Mouse (Mus musculus) intestine, embryonic 16.5 days (tissue): ENCODE measurements at regions not wholly inside any gene's neighbourhood (a gene's known extent, or its start where the extent isn't known, plus 50 kb on each side); places are given as distances from the start of the nearest gene placed in this dataset.

Source experiments
- ATAC-seq: fragments of 200-750 bp; cut with Nextera tagmentation; 2 replicates; pipeline ENCODE4 v1.8.0; 2017; ENCODE audit warnings: moderate TSS enrichment, moderate library complexity
- H3K27ac ChIP-seq: fragments of 300-500 bp; sonication (generic); 2 replicates; pipeline ENCODE4 v1.5.1; 2014; ENCODE audit warnings: mild to moderate bottlenecking, low read length
- H3K27me3 ChIP-seq: fragments of 300-500 bp; sonication (generic); replicated peaks from 2 replicates; pipeline ENCODE4 v1.6.1; 2014; ENCODE audit warnings: low read length, control low read depth, mixed read lengths; ENCODE audit not compliant: control insufficient read depth, insufficient read depth
- H3K36me3 ChIP-seq: fragments of 300-500 bp; sonication (generic); 2 replicates; pipeline ENCODE4 v1.6.1; 2014; ENCODE audit warnings: low read length, control low read depth; ENCODE audit not compliant: control insufficient read depth, insufficient read depth
- H3K4me1 ChIP-seq: fragments of 300-500 bp; sonication (generic); 2 replicates; pipeline ENCODE4 v1.6.1; 2014; ENCODE audit warnings: low read length, control low read depth, mixed read lengths; ENCODE audit not compliant: control insufficient read depth, insufficient read depth
- H3K4me2 ChIP-seq: fragments of 300-500 bp; sonication (generic); 2 replicates; pipeline ENCODE4 v1.6.1; 2014; ENCODE audit warnings: low read depth, low read length, control low read depth
- H3K4me3 ChIP-seq: fragments of 300-500 bp; sonication (generic); 2 replicates; pipeline ENCODE4 v1.5.1; 2014; ENCODE audit warnings: mild to moderate bottlenecking, low read length
- H3K9ac ChIP-seq: fragments of 300-500 bp; sonication (generic); 2 replicates; pipeline ENCODE4 v1.6.1; 2014; ENCODE audit warnings: low read depth, low read length
- H3K9me3 ChIP-seq: fragments of 300-500 bp; sonication (generic); 2 replicates; pipeline ENCODE4 v1.6.1; 2016; ENCODE audit warnings: low read length, control low read depth; ENCODE audit not compliant: control insufficient read depth
- WGBS: fragments of 180-500 bp; shearing (Covaris S2); extraction: QIAGEN DNeasy Blood & Tissue Kit; methylation state at CpG from one replicate; pipeline ENCODE4 v1.1.7; 2014; 5-methylcytosine and 5-hydroxymethylcytosine counted together

DNA sequence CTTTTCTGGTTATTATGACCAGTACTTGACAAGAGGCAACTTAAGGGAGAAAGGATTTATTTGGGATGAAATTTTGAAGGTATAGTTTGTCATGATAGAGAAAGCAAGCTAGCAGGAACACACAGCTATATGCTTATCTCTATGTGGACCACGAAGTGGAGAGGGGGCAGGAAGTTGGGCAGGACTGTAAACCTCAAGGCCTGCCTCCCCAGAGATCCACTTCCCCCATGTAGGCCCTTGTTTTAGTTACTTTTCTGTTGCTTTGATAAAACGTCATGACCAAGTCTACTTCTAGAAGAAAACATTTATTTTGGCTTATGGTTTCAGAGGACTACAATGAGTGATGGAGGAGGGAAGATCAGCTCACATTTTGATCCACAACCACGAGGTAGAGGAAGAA is 90.3 kb upstream of the Id2 start:
- Histone ChIP-seq H3K27ac (no peak overlapping the region), H3K4me1 (peaks cover 16% of the 10 kb centered on the region), H3K9ac (no peak overlapping the region), H3K36me3 (no peaks in the 10 kb centered on the region), H3K9me3 (no peaks in the 10 kb centered on the region), H3K27me3 (no peaks in the 10 kb centered on the region), H3K4me2 (no peak overlapping the region), H3K4me3 (no peak overlapping the region)
- ATAC-seq: no peak
- 80% methylated on average over 3 of the region's 3 CpGs for WGBS

DNA sequence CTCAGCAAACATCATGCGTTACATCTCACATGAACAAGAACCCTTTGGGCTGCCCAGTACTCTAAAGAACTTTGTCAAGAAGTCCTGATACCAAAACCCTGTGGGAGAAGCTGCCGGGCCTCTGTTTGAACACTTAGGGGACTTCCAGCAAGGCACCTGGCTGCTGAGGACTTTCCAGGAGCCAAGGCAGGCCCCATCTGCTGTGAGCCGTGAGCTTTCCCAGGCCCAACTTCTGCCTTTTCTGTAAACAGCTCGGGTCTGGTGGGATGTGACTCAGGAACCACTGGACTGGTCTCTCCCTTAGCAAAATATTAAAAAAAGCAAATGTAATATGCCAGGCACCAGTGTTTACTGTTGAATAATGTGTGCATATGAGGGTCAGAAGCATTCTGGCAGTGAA is 85.7 kb upstream of the Id2 start:
- no peaks in the 10 kb centered on the region for H3K4me1 ChIP-seq
- no peak overlapping the region for H3K4me3 ChIP-seq
- no peak overlapping the region for H3K9ac ChIP-seq
- ATAC-seq: peak; percentile 53
- no peak overlapping the region for H3K27ac ChIP-seq
- H3K36me3 ChIP-seq: no peaks in the 10 kb centered on the region
- H3K9me3 ChIP-seq: no peaks in the 10 kb centered on the region
- H3K4me2 ChIP-seq: no peak overlapping the region
- 54% methylated on average over 4 of the region's 4 CpGs for WGBS
- H3K27me3 ChIP-seq: no peaks in the 10 kb centered on the region

DNA sequence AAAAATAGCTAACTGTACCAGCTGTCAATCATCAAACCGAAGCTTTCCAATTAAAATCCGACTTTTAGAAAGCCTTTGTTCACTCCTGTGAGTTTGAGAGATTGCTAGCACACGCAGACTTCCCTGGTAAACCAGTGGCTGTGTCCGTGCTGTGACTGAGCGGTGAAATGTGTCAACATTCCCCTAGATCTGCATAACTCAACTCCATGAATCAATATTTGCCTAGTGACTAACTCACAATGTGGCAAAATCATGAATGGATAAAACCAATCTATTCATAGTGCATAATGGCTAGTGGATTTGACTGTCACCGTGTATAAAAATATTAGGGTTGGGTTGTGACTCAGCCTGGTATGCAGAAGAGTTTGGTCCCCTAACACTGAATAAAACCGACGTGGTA is 84.4 kb upstream of the Id2 start:
- WGBS: 75% methylated on average over 8 of the region's 8 CpGs
- H3K9me3 ChIP-seq: no peaks in the 10 kb centered on the region
- no peaks in the 10 kb centered on the region for H3K27me3 ChIP-seq
- no peak overlapping the region for H3K4me2 ChIP-seq
- H3K9ac ChIP-seq: no peak overlapping the region
- no peak overlapping the region for H3K4me3 ChIP-seq
- ATAC-seq: no peak
- H3K27ac ChIP-seq: no peak overlapping the region
- 0 out of 2 replicates have a peak, but pooled peaks cover 2% of the 10 kb centered on the region for H3K4me1 ChIP-seq
- no peaks in the 10 kb centered on the region for H3K36me3 ChIP-seq

DNA sequence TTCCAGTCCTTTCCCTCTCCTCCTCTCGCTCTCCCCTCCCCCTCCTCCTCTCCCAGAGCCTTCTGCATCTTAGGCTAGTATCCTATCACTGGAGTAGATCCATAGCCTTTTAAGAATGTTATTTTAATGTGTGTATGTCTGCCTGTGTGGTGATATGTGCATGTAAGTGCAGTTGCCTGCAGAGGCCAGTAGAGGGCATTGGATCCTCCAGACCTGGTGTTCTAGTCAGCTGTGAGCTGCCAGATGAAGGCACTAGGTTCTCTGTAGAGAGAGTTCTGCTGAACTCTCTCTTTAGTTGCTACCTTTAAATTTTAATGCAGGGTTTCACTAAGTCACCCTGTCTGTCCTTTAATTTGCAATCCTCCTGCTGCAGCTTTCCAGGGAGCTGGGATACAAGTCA is 83.9 kb upstream of the Id2 start:
- Histone ChIP-seq H3K9ac (no peak overlapping the region), H3K36me3 (no peaks in the 10 kb centered on the region), H3K27me3 (no peaks in the 10 kb centered on the region), H3K4me3 (no peak overlapping the region), H3K4me2 (no peak overlapping the region), H3K4me1 (0 out of 2 replicates have a peak, but pooled peaks cover 2% of the 10 kb centered on the region), H3K9me3 (no peaks in the 10 kb centered on the region), H3K27ac (no peak overlapping the region)
- 100% methylated on average over 1 of the region's 1 CpGs for WGBS
- ATAC-seq: no peak

DNA sequence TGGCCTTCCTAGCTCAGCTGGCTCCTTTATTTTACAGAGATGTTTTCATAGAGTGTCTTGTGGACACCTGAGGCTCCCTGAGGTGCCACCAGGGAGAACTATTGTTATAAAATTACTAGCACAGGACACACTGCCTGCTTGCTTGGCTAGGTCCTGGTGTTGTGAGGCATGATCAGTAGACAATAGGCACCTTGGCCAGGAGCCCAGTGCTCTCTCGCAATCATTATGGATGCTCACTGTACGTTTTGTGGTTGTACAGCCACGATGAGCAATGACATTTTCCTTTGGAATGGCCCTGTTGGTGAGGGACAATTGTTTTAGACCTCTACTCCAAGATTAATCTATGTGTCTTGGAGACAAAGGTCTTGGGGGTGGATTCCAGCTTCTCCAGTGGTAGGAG is 83.3 kb upstream of the Id2 start:
- Histone ChIP-seq H3K4me2 (no peak overlapping the region), H3K4me3 (no peak overlapping the region), H3K4me1 (0 out of 2 replicates have a peak, but pooled peaks cover 2% of the 10 kb centered on the region), H3K27ac (no peak overlapping the region), H3K36me3 (no peaks in the 10 kb centered on the region), H3K9ac (no peak overlapping the region), H3K9me3 (no peaks in the 10 kb centered on the region), H3K27me3 (no peaks in the 10 kb centered on the region)
- 72% methylated on average over 3 of the region's 3 CpGs for WGBS
- no peak for ATAC-seq

DNA sequence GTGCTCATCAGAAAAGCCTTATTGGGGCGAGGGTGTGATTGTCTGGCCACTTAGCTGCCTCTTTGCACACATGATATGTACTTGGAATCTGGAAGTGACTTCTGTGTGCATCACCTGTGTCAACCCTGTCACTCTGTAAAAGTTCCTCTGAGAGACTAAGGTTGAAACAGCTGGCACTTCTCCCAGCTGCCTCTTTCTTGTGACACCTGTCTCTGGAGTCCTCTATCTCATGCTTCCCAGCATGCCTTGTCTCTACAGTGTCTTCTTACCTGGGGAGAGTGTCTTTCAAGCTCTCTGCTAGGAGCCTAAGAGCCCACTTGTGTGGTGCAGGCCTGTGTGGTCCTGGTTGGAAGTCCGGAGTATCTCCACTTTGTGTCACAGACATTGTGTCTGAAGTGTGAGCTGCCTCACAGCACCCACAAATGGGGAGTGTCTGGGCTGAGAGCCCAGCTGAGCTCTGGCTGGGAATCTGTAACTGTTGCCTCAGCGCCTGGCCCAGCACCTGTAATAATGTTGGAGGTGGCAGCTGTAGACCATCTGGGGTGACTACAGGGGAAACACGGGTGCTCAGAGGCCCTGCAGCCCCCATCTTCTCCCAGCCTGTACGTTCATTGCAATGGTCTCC is 81.7 kb upstream of the Id2 start:
- 0 out of 2 replicates have a peak, but pooled peaks cover 2% of the 10 kb centered on the region for H3K4me1 ChIP-seq
- H3K27me3 ChIP-seq: no peaks in the 10 kb centered on the region
- H3K9me3 ChIP-seq: no peaks in the 10 kb centered on the region
- 75% methylated on average over 5 of the region's 5 CpGs for WGBS
- no peak overlapping the region for H3K4me3 ChIP-seq
- H3K9ac ChIP-seq: no peak overlapping the region
- ATAC-seq: no peak
- no peak overlapping the region for H3K27ac ChIP-seq
- H3K36me3 ChIP-seq: no peaks in the 10 kb centered on the region
- no peak overlapping the region for H3K4me2 ChIP-seq

DNA sequence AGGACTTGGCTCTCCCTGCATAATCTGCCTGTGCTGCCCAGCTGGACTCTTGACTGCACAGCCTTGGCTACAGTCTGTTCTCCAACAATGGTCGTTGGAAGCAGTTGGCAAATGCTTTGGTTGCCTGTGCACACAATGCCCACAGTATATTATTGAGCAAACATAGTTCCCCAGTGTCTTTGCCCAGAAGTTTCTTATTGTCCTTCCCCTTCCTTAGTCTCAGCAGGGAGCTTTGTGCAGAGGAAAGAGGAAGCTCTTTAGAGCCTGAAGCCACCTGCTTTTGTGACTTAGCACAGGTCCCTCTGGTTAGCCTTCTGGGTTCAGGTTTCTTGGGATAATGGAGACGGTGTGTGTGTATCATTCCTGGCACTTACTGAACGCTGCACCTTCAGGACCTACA is 80.9 kb upstream of the Id2 start:
- Histone ChIP-seq H3K36me3 (no peaks in the 10 kb centered on the region), H3K27ac (no peak overlapping the region), H3K4me3 (no peak overlapping the region), H3K9ac (no peak overlapping the region), H3K9me3 (no peaks in the 10 kb centered on the region), H3K4me1 (0 out of 2 replicates have a peak, but pooled peaks cover 2% of the 10 kb centered on the region), H3K27me3 (no peaks in the 10 kb centered on the region), H3K4me2 (no peak overlapping the region)
- ATAC-seq: no peak
- WGBS: 74% methylated on average over 3 of the region's 3 CpGs

DNA sequence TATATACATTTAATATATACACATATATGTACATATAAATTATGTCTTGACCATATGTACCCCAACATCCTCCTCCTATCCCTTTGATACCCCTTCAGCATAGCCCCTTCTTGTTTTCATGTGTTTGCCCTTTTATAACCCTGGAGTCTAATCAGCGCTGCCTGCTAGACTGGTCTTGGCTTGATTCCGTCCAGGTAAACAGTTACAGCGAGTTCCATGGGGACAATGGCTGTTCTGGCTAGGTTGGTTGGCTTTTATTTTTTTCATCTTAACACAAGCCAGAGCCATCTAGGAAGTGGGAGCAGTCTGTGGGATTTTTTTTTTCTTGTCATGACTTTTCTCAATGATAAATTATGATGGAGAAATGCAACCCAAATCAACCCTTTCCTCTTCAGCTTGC is 79.6 kb upstream of the Id2 start:
- H3K27ac ChIP-seq: no peak overlapping the region
- H3K4me1 ChIP-seq: 0 out of 2 replicates have a peak, but pooled peaks cover 2% of the 10 kb centered on the region
- no peak overlapping the region for H3K9ac ChIP-seq
- H3K4me3 ChIP-seq: no peak overlapping the region
- no peaks in the 10 kb centered on the region for H3K27me3 ChIP-seq
- WGBS: 58% methylated on average over 3 of the region's 3 CpGs
- no peak for ATAC-seq
- no peaks in the 10 kb centered on the region for H3K9me3 ChIP-seq
- H3K4me2 ChIP-seq: no peak overlapping the region
- H3K36me3 ChIP-seq: no peaks in the 10 kb centered on the region

DNA sequence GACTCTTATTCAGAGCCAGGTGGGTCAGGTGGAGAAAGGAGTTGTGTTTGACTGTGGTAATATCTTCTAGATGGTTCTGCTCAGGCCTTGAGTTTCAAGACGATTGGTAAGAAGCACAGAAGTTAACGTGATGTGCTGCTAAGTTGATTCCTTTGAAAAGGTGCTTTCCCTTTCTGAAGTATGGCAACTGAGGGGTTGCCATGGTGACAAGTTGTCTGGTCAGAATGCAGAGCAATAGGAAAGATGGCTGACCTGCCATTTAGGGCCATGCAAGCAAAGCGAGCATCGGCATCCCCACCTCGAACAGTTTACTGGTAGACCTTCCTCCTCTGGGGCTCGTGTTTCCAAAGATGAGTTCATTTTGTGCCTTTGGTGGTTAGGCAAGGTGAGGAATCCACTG is 76.1 kb upstream of the Id2 start:
- no peaks in the 10 kb centered on the region for H3K9me3 ChIP-seq
- H3K9ac ChIP-seq: no peak overlapping the region
- no peak overlapping the region for H3K27ac ChIP-seq
- H3K4me2 ChIP-seq: no peak overlapping the region
- peaks cover 9% of the 10 kb centered on the region; the same call in 1 of the 2 replicates for H3K4me1 ChIP-seq
- no peak for ATAC-seq
- no peaks in the 10 kb centered on the region for H3K27me3 ChIP-seq
- H3K4me3 ChIP-seq: no peak overlapping the region
- no peaks in the 10 kb centered on the region for H3K36me3 ChIP-seq
- 77% methylated on average over 6 of the region's 6 CpGs for WGBS

DNA sequence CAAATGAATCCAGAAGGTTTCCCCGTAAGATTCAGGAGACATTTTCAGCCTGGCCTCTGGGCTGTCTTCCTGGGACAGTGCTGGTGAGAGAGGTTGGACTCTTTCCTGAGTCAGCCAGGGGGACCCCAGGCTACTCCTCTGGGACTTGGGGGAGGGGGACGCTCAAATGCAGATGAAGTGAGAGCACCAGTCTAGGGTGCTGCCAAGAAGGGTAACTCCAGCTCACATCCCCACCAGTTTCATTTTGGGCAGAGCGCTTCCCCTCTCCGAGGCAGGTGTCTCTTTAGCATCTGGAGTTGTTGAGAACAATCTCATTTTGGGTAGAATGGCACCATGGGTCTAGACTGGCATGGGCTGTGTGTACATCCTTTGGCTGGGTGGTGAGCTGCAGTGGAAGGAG is 75.5 kb upstream of the Id2 start:
- no peak overlapping the region for H3K9ac ChIP-seq
- H3K27me3 ChIP-seq: no peaks in the 10 kb centered on the region
- H3K27ac ChIP-seq: no peak overlapping the region
- no peaks in the 10 kb centered on the region for H3K36me3 ChIP-seq
- H3K4me1 ChIP-seq: peaks cover 11% of the 10 kb centered on the region; the same call in 1 of the 2 replicates
- ATAC-seq: no peak
- WGBS: 90% methylated on average over 4 of the region's 4 CpGs
- H3K9me3 ChIP-seq: no peaks in the 10 kb centered on the region
- H3K4me3 ChIP-seq: no peak overlapping the region
- no peak overlapping the region for H3K4me2 ChIP-seq
